Mouse (Mus musculus): ENCODE measurements around the gene Il10rb.

The Il10rb gene

DNA sequence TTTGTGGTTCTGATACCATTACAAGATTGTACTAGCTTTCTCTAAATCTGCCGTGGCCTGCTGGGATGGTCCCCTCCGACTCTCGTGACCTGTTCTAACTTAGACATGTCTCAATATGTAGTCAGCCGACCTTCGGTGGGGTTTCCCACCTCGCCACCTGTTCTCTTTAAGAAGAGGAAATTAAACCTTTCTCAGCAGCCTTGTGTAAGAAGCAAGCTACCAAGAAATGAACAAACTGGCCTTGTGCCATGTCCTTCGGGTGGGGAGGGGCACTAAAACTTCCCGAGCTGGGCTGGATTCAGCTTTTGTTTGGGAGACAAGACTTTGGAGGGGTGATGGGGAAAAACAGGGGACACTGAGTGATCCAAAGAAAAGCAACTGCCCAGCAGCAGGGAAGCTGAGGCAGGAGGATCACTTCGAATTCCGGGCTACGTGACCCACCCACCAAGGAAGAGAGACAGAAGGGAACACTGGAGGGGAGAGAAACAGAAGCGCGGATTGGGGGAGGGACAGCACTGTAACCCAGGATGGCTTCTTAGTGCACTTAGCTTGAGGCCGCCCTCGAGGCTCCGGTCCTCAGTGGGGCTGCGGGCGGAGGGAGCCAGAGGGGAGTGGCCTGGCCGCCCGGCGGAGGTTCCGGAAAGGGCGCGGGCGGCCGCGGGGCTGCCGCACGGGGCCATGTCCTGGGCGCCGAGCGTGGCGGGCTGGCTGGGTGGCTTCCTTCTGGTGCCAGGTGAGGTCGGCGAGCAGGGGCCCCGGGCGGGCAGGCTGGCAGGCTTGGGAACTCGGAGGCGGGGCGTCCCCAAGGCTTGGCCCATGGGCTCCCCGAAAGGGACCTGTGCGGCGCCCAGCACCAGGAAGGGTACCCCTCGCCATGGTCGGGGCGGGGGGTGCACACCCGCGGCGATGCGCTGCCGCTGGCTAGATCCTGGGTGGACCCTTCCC, at the start of gene Il10rb:
TSS of gene Il10rb (plus strand) at position 525 of the 945 bp plus-strand sequence.
- no peaks in the 10 kb centered on the region for H3K27me3 ChIP-seq (ENCODE audit: control insufficient read depth, insufficient read depth, low read length, poor library complexity, severe bottlenecking)
- peaks cover 5% of the 10 kb centered on the region; the same call in 1 of the 2 replicates for H3K36me3 ChIP-seq (ENCODE audit: control insufficient read depth, insufficient read depth, low read length, poor library complexity, severe bottlenecking)
- DNase-seq (ENCODE audit: low read depth, low spot score) = peak; percentile 91

DNA sequence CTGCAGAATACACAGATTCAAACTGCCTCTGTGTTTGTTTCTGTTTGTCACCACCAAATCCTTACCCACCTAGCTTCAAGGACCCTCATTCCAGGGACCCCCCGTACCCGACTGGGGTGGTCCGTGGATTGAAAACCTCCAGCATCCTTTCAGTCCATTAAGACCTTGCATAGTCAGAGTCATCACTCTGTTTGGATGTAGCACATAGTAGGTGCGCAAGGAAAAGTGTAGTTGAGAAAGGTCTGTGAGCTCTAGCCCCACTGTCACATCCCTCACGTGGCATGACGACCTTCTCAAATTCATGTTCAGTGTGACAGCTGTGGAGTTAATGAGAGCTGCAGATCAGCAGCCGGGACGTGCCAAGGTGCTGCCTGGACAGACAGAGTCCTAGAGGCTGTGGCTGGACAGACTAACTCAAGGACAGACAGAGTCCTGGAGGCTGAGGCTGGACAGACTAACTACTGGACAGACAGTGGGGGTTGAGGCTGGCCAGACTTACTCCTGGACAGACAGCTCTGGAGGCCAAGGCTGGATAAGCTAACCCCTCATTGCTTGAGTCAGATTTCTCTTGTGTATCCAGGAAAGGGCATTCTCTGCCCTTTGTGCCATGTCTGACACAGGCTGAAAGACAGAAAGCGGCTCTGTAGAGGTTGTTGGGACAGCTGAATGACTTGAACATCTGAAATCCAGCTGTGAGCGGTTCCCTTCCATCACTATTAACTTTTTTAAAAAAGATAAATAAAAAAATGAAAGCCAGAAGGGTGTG, 49.0 kb upstream of the Il10rb start:
- H3K36me3 ChIP-seq (ENCODE audit: control insufficient read depth, insufficient read depth, low read length, poor library complexity, severe bottlenecking) = no peaks in the 10 kb centered on the region
- no peak for DNase-seq (ENCODE audit: low read depth, low spot score)
- no peaks in the 10 kb centered on the region for H3K27me3 ChIP-seq (ENCODE audit: control insufficient read depth, insufficient read depth, low read length, poor library complexity, severe bottlenecking)

DNA sequence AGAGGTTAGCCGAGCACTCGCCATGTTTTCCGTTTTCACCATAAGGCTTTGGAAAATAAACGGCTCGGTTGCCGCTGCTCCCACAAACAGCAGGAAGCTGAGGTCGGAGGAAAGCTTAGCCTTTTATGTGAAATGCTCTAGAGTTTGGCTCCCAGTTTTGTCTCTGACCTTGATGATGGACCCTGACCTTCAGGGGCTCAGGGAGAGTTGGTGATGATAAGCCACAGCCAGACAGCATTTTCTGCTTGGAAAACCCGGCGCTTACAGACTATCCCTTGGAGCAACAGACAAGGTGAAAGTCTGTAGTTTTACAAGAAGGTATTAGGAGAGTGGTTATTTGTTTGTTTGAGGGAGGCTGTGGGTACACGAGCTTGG, 48.5 kb upstream of the Il10rb start:
- no peak for DNase-seq (ENCODE audit: low read depth, low spot score)
- no peaks in the 10 kb centered on the region for H3K27me3 ChIP-seq (ENCODE audit: control insufficient read depth, insufficient read depth, low read length, poor library complexity, severe bottlenecking)

DNA sequence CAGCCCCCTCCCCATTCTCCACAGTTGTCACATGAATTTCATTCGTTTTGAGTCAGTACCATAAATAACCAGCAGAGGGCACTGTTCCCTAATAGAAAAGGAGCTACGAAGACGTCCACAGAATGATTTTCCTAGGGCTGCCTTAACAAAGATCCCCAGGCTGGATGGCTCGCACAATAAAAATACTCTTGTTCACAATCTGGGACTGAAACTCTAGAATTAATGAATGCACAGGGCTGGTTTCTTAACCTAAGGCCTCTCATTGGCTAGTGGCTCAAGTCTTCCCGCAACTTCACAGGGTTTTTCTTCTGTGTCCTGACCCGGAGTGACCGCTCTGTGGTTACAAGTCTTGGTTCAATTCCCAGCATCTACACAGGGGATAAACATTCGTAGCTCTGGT, 47.4 kb upstream of the Il10rb start:
- no peaks in the 10 kb centered on the region for H3K36me3 ChIP-seq (ENCODE audit: control insufficient read depth, insufficient read depth, low read length, poor library complexity, severe bottlenecking)
- DNase-seq (ENCODE audit: low read depth, low spot score) = peak; percentile 85

More for the DNA sequence above, 48.5 kb upstream of the Il10rb start:
- H3K36me3 ChIP-seq (ENCODE audit: control insufficient read depth, insufficient read depth, low read length, poor library complexity, severe bottlenecking) = no peaks in the 10 kb centered on the region

GRCm38 (mm10) chr16:91359531-91359930, 46.4 kb upstream of the Il10rb start:
- Histone ChIP-seq H3K36me3 (ENCODE audit: control insufficient read depth, insufficient read depth, low read length, poor library complexity, severe bottlenecking) (no peaks in the 10 kb centered on the region), H3K27me3 (ENCODE audit: control insufficient read depth, insufficient read depth, low read length, poor library complexity, severe bottlenecking) (no peaks in the 10 kb centered on the region)
- DNase-seq (ENCODE audit: low read depth, low spot score) = no peak

More for the DNA sequence above, 47.4 kb upstream of the Il10rb start:
- H3K27me3 ChIP-seq (ENCODE audit: control insufficient read depth, insufficient read depth, low read length, poor library complexity, severe bottlenecking) = no peaks in the 10 kb centered on the region

GRCm38 (mm10) chr16:91360162-91360561, 45.8 kb upstream of the Il10rb start:
- DNase-seq (ENCODE audit: low read depth, low spot score) = no peak
- H3K27me3 ChIP-seq (ENCODE audit: control insufficient read depth, insufficient read depth, low read length, poor library complexity, severe bottlenecking) = no peaks in the 10 kb centered on the region
- H3K36me3 ChIP-seq (ENCODE audit: control insufficient read depth, insufficient read depth, low read length, poor library complexity, severe bottlenecking) = no peaks in the 10 kb centered on the region

DNA sequence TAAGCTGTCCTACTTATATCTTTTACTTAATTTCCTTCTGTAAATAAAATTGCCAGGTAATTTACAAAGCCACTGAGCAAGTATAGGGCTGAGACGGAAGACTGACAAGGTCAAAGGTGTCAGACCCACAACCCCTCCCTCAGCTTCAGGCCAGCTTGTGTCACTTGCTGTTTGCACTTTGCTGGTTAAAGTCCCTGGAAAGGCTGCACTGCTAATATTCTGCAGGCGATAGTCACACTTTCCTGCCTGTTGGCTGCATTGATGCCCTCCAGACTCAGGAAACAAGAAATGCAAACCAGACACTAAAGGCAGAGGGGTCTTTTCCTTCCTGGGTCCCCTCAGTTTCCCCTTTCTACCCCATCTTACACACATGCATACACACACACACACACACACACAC, 44.0 kb upstream of the Il10rb start:
- Histone ChIP-seq H3K27me3 (ENCODE audit: control insufficient read depth, insufficient read depth, low read length, poor library complexity, severe bottlenecking) (no peaks in the 10 kb centered on the region), H3K36me3 (ENCODE audit: control insufficient read depth, insufficient read depth, low read length, poor library complexity, severe bottlenecking) (no peaks in the 10 kb centered on the region)
- no peak for DNase-seq (ENCODE audit: low read depth, low spot score)

DNA sequence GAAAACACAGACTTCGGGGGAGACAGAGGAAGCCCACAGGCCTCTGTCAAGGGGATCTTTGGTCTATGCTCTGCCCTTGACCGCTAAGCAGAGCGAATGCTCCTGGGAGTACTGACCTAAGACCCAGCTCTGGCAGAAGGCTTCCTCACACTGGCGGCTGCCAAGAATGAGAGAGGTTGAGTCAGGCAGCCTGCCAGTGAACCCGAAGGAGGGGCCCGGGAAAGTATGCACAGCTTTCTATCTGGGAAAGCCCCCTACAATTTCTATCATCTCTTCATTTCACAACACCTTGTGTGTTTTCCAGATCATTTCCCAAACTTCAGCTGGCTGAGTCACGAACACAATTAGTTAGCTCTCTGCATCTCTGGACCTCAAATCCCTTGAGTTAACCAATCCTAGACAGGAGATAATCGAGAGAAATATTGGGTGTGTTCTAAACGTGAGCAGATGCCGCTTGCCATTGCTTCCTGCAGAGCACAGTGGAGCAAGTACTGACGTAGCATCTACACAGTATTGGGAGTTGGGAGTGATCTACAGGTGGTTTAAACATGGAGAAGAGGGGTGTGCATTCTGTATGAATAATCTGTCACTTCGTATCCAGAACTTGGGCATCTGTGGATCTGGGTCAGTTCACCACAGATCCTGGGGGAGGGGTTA, 43.2 kb upstream of the Il10rb start:
- DNase-seq (ENCODE audit: low read depth, low spot score) = no peak
- H3K27me3 ChIP-seq (ENCODE audit: control insufficient read depth, insufficient read depth, low read length, poor library complexity, severe bottlenecking) = no peaks in the 10 kb centered on the region
- no peaks in the 10 kb centered on the region for H3K36me3 ChIP-seq (ENCODE audit: control insufficient read depth, insufficient read depth, low read length, poor library complexity, severe bottlenecking)

DNA sequence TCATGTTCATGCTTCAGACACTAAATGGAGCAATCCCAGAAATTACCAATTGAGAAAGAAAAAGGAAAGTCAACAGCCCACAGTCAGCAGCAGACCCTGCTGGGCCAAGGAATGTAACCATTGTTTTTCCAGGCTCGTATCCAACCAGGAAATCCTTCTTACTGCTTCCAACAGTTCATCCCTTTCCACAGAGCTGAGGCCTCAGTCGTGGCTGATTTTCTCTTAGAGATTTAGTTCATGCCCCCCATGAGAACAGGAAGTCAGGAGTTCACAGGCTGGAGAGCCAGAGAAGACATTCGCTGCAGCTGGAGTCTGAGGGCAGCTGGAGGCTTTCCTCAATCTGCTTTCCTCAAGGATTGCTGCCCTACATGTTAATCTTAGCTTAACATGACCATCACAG, 42.5 kb upstream of the Il10rb start:
- no peak for DNase-seq (ENCODE audit: low read depth, low spot score)
- H3K27me3 ChIP-seq (ENCODE audit: control insufficient read depth, insufficient read depth, low read length, poor library complexity, severe bottlenecking) = no peaks in the 10 kb centered on the region

GRCm38 (mm10) chr16:91366567-91366966, 39.4 kb upstream of the Il10rb start:
- Histone ChIP-seq H3K27me3 (ENCODE audit: control insufficient read depth, insufficient read depth, low read length, poor library complexity, severe bottlenecking) (no peaks in the 10 kb centered on the region), H3K36me3 (ENCODE audit: control insufficient read depth, insufficient read depth, low read length, poor library complexity, severe bottlenecking) (no peaks in the 10 kb centered on the region)
- peak; percentile 72 for DNase-seq (ENCODE audit: low read depth, low spot score)

More for the DNA sequence above, 42.5 kb upstream of the Il10rb start:
- H3K36me3 ChIP-seq (ENCODE audit: control insufficient read depth, insufficient read depth, low read length, poor library complexity, severe bottlenecking) = no peaks in the 10 kb centered on the region

DNA sequence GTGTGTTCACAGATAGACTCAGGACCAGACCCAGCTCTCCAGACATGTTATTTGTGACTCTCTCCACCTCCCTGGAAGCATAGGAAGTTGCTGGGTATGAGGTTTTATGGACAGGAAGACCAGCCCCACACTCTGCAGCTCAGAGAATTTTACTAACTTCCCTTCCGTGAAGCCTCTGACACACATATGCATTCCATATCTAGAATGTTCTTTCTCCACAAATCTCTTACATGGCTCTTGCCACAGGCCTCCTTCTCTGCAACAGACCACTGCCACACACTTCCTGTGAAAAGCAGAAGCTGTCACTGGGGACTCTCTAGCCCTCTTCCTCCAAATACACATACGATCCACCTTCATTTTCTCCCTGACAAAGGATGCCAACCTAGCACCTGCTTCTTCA, 38.9 kb upstream of the Il10rb start:
- Histone ChIP-seq H3K27me3 (ENCODE audit: control insufficient read depth, insufficient read depth, low read length, poor library complexity, severe bottlenecking) (no peaks in the 10 kb centered on the region), H3K36me3 (ENCODE audit: control insufficient read depth, insufficient read depth, low read length, poor library complexity, severe bottlenecking) (no peaks in the 10 kb centered on the region)
- peak; percentile 59 for DNase-seq (ENCODE audit: low read depth, low spot score)

- peak; percentile 71 for DNase-seq (ENCODE audit: low read depth, low spot score)
- Histone ChIP-seq H3K27me3 (ENCODE audit: control insufficient read depth, insufficient read depth, low read length, poor library complexity, severe bottlenecking) (no peaks in the 10 kb centered on the region), H3K36me3 (ENCODE audit: control insufficient read depth, insufficient read depth, low read length, poor library complexity, severe bottlenecking) (no peaks in the 10 kb centered on the region)
These were observed 33.1 kb upstream of the Il10rb start, which contains the start of gene Ifnar2 for GRCm38 (mm10) chr16:91372577-91373472. Gene Ifnar2 (plus strand): TSS chr16:91372783.

DNA sequence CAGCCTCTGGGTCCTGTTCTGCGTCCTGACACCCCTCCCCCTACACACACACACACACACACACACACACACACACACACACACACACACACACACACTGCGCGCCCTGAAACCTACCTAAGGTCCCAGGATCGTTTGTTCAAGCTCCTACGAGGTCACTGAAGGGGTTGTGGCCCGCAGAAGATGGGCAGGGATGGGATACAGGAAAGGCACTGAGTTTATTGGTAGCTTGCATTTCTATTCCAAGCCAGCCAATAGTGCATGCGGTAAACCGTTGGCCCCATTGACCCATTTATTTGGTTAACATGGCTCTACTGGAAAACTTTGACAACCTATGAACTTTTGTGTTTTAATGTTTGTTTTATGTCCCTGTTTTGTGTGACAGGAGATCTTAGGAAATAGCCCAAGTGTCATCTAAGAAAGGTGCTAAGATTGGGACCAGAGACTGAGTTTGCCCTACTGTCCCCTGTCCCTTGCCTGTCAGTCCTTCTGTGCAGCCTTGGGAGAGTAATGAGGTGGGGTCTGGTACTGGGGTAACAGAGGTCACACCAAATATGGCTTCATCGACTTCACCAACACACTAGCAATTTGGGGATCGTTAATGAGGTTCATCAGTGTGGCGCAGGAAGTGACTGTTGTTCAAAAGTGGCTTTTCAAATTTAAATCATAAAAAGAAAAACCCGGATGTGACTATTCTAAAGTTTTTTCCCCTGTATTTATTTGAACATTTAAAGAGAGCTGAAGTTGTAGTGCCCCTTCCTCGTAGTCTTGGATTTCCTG, 32.3 kb upstream of the Il10rb start:
- H3K27me3 ChIP-seq (ENCODE audit: control insufficient read depth, insufficient read depth, low read length, poor library complexity, severe bottlenecking) = no peaks in the 10 kb centered on the region
- no peaks in the 10 kb centered on the region for H3K36me3 ChIP-seq (ENCODE audit: control insufficient read depth, insufficient read depth, low read length, poor library complexity, severe bottlenecking)
- DNase-seq (ENCODE audit: low read depth, low spot score) = no peak

All from splenic B cell, adult 2 months (primary cell).